Mouse (Mus musculus): ENCODE measurements around the gene H2-D1. TPM values are rescaled to one million over a fixed set of nuclear protein-coding genes. Genes with fewer than 3 reads are reported as not detected.

The H2-D1 gene
- polyA plus RNA-seq, 1 experiment, result 38.3 TPM

DNA sequence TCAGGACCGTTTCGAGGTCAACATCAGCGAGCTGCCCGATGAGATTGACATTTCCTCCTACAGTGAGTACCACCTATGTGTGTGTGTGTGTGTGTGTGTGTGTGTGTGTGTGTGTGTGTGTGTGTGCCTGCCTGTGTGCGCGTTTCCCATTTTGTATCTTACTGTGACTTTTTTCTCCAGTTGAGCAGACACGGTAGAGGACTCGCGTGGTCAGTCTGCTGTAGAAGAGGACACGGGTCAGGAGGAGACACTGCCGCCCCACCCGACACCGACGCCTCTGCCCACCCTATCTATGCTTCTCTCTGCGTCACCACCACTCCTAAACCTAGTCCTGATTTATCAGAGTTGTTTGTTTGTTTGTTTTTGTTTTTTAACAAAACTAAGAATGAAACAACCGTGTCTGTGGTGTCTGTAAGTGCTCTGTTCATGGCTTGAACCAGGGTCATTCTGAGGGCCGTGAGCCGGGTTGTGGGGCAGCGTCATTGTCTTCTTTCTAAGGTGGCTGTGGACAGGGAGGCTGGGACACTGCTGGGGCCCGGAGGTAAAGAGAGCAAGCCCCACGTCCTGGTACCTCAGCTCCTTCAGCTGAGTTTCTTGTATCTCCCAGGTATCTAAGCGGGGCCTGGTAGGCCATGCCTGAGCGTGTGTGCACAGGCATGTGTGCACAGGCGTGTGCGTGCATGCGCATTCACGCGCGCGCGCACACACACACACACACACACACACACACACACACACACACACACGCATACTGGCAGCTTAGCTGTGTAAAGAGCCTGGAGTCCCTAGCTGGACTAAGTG lies 9.0 kb upstream of the H2-D1 start:
- Histone ChIP-seq H3K4me3 (no peak overlapping the region), H3K4me2 (ENCODE audit: low read depth) (no peak overlapping the region), H3ac (ENCODE audit: control insufficient read depth, insufficient read length) (no peak overlapping the region), H3K27me3 (ENCODE audit: control insufficient read depth, insufficient read depth, insufficient read length) (no peaks in the 10 kb centered on the region), H3K36me3 (ENCODE audit: control insufficient read depth, insufficient read depth) (peaks cover 16% of the 10 kb centered on the region), H3K79me2 (ENCODE audit: control insufficient read depth, insufficient read depth) (no peaks in the 10 kb centered on the region)
- TF ChIP-seq POLR2AphosphoS2 (IDR thresholded peaks at IDR 0.05; ENCODE audit: insufficient read length, low read depth), result peak; percentile 91
- TF ChIP-seq TCF3 (IDR thresholded peaks at IDR 0.05; ENCODE audit: insufficient read length, low read depth), result no peak
- TF ChIP-seq MAX (IDR thresholded peaks at IDR 0.05; ENCODE audit: low read depth), result no peak
- TF ChIP-seq POLR2A (IDR thresholded peaks at IDR 0.05; ENCODE audit: insufficient read length, low read depth), result peak; percentile 36
- no peak for TF ChIP-seq MYOD1 (IDR thresholded peaks at IDR 0.05; ENCODE audit: control insufficient read depth in 1 of 3, insufficient read length in 2 of 3, low read depth in 2 of 3)

DNA sequence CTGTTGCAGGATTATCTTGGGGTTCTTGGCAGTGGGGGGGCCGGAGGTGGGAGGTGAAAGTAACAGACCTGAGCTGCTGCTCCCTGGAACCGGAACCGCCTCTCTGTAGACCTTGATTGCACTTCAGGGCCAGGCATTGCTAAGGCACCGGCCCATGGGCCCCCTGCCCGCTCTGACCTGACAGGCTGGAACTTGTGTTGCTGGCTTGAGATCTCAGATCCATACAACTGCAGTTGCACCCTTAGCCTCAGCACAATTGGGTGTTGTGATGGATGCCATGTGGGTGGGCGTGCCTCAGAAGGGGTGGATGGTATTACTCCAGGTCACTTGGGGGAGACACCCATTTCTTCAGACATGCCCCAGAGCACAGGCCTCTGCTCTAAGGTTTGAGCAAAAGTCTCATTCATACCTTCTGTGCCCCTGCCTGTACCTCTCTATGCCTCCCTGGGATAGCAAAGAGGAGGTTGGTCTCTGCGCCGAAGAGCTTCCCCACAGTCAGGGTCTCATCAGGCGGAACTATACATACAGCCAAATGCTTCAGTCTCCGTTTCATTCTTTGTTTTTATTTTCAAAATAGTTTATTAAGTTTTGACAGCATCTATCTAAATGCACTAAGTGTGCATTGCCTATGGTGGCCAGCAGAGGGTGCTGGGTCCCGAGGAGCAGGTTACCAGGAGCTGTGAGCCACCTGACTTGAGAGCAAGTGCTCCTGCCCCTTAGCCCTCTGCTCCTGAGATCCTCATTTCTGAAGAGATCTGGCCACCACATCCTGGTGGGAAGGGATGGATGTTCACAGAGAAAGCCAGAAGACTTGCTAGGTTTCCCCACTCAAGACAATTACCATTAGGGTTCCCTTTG lies 8.1 kb upstream of the H2-D1 start:
- Histone ChIP-seq H3K27me3 (ENCODE audit: control insufficient read depth, insufficient read depth, insufficient read length) (no peaks in the 10 kb centered on the region), H3K36me3 (ENCODE audit: control insufficient read depth, insufficient read depth) (peaks cover 9% of the 10 kb centered on the region), H3K4me3 (no peak overlapping the region), H3K4me2 (ENCODE audit: low read depth) (no peak overlapping the region), H3K79me2 (ENCODE audit: control insufficient read depth, insufficient read depth) (no peaks in the 10 kb centered on the region), H3ac (ENCODE audit: control insufficient read depth, insufficient read length) (no peak overlapping the region)
- TF ChIP-seq USF1 (IDR thresholded peaks at IDR 0.05; ENCODE audit: low read depth) (no peak), SRF (IDR thresholded peaks at IDR 0.05; ENCODE audit: control insufficient read depth, insufficient read length, low read depth) (no peak), TCF12 (IDR thresholded peaks at IDR 0.05; ENCODE audit: insufficient read depth, poor library complexity, severe bottlenecking) (no peak), CEBPB (IDR thresholded peaks at IDR 0.05; ENCODE audit: insufficient read depth, poor library complexity, severe bottlenecking) (no peak), REST (IDR thresholded peaks at IDR 0.05; ENCODE audit: insufficient read depth, insufficient read length) (no peak), POLR2AphosphoS2 (IDR thresholded peaks at IDR 0.05; ENCODE audit: insufficient read length, low read depth) (peak; percentile 96), POLR2A (IDR thresholded peaks at IDR 0.05; ENCODE audit: insufficient read length, low read depth) (peak; percentile 27), TCF3 (IDR thresholded peaks at IDR 0.05; ENCODE audit: insufficient read length, low read depth) (no peak)

DNA sequence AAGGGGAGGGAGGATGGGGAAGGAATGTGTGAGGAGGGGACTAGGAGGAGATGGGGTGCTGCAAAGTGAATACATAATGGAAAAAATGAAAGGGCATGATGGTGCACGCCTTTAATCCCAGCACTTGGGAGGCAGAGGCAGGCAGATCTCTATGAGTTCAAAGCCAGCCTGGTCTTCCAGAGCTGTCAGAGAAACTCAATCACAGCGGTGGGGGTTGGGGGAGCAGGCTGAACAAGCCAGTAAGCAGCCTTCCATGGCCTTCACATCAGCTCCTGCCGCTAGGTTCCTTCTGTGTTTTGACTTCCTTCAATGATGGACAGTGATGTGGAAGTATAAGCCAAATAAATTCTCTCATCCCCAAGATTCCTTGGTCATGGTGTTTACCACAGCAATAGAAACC lies 7.2 kb upstream of the H2-D1 start:
- Histone ChIP-seq H3K79me2 (ENCODE audit: control insufficient read depth, insufficient read depth) (no peaks in the 10 kb centered on the region), H3K36me3 (ENCODE audit: control insufficient read depth, insufficient read depth) (peaks cover 8% of the 10 kb centered on the region), H3K27me3 (ENCODE audit: control insufficient read depth, insufficient read depth, insufficient read length) (no peaks in the 10 kb centered on the region), H3K4me3 (no peak overlapping the region), H3ac (ENCODE audit: control insufficient read depth, insufficient read length) (no peak overlapping the region), H3K4me2 (ENCODE audit: low read depth) (no peak overlapping the region)
- TF ChIP-seq POLR2AphosphoS2 (IDR thresholded peaks at IDR 0.05; ENCODE audit: insufficient read length, low read depth), result peak; percentile 25
- no peak for TF ChIP-seq CEBPB (IDR thresholded peaks at IDR 0.05; ENCODE audit: insufficient read depth, poor library complexity, severe bottlenecking)

DNA sequence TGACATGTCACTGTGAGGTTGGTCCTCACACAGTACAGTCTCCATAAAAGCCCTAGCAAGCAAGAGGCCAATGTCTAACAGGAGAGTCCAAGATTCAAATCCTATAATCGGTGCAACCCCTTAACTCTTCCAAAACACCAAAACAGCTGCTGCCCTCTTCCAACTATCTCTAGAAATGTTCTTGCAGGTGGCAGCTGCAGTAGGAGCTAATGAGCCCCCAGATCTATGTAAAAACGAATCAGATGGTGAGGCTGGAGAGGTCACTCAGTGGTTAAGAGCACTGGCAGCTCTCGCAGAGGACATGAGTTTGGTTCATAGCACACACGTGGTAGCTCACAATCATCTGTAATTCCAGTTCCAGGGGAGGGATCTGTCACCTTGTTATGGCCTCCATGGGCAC lies 6.8 kb upstream of the H2-D1 start:
- Histone ChIP-seq H3K4me2 (ENCODE audit: low read depth) (no peak overlapping the region), H3ac (ENCODE audit: control insufficient read depth, insufficient read length) (no peak overlapping the region), H3K79me2 (ENCODE audit: control insufficient read depth, insufficient read depth) (no peaks in the 10 kb centered on the region), H3K27me3 (ENCODE audit: control insufficient read depth, insufficient read depth, insufficient read length) (no peaks in the 10 kb centered on the region), H3K36me3 (ENCODE audit: control insufficient read depth, insufficient read depth) (peaks cover 4% of the 10 kb centered on the region), H3K4me3 (no peak overlapping the region)
- TF ChIP-seq REST (IDR thresholded peaks at IDR 0.05; ENCODE audit: insufficient read depth, insufficient read length), result no peak
- TF ChIP-seq MAX (IDR thresholded peaks at IDR 0.05; ENCODE audit: low read depth), result no peak
- TF ChIP-seq E2F4 (IDR thresholded peaks at IDR 0.05; ENCODE audit: insufficient read depth), result no peak
- TF ChIP-seq USF1 (IDR thresholded peaks at IDR 0.05; ENCODE audit: low read depth), result no peak
- TF ChIP-seq POLR2AphosphoS2 (IDR thresholded peaks at IDR 0.05; ENCODE audit: insufficient read length, low read depth), result no peak
- no peak for TF ChIP-seq POLR2A (IDR thresholded peaks at IDR 0.05; ENCODE audit: insufficient read length, low read depth)
- TF ChIP-seq TCF12 (IDR thresholded peaks at IDR 0.05; ENCODE audit: insufficient read depth, poor library complexity, severe bottlenecking), result no peak
- no peak for TF ChIP-seq CEBPB (IDR thresholded peaks at IDR 0.05; ENCODE audit: insufficient read depth, poor library complexity, severe bottlenecking)
- no peak for TF ChIP-seq TCF3 (IDR thresholded peaks at IDR 0.05; ENCODE audit: insufficient read length, low read depth)
- TF ChIP-seq MYOG (IDR thresholded peaks at IDR 0.05; ENCODE audit: control insufficient read depth in 1 of 3, insufficient read depth in 1 of 3, insufficient read length in 2 of 3, low read depth in 2 of 3), result no peak
- TF ChIP-seq MYOD1 (IDR thresholded peaks at IDR 0.05; ENCODE audit: control insufficient read depth in 1 of 3, insufficient read length in 2 of 3, low read depth in 2 of 3), result no peak
- no peak for TF ChIP-seq SRF (IDR thresholded peaks at IDR 0.05; ENCODE audit: control insufficient read depth, insufficient read length, low read depth)

DNA sequence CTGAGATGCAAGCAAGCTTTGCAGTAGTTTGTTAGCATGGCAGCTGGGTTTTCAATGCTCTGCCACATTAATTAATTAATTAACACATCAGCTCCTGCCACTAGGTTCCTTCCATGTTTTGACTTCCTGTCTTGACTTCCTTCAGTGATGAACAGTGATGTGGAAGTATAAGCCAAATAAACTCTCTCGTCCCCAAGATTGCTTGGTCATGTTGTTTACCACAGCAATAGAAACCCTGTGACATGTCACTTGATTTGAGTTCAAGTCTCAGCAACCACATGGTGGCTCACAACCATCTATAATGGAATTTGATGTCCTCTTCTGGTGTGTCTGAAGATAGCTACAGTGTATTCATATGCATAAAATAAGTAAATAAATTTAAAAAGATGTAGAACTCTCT lies 5.2 kb upstream of the H2-D1 start:
- Histone ChIP-seq H3K36me3 (ENCODE audit: control insufficient read depth, insufficient read depth) (no peaks in the 10 kb centered on the region), H3K27me3 (ENCODE audit: control insufficient read depth, insufficient read depth, insufficient read length) (no peaks in the 10 kb centered on the region), H3K79me2 (ENCODE audit: control insufficient read depth, insufficient read depth) (no peaks in the 10 kb centered on the region), H3ac (ENCODE audit: control insufficient read depth, insufficient read length) (no peak overlapping the region), H3K4me2 (ENCODE audit: low read depth) (peak overlapping the region; percentile 76), H3K4me3 (peak overlapping the region; percentile 20)
- TF ChIP-seq MYOD1 (IDR thresholded peaks at IDR 0.05; ENCODE audit: control insufficient read depth in 1 of 3, insufficient read length in 2 of 3, low read depth in 2 of 3) (no peak), MYOG (IDR thresholded peaks at IDR 0.05; ENCODE audit: control insufficient read depth in 1 of 3, insufficient read depth in 1 of 3, insufficient read length in 2 of 3, low read depth in 2 of 3) (no peak), REST (IDR thresholded peaks at IDR 0.05; ENCODE audit: insufficient read depth, insufficient read length) (no peak), POLR2AphosphoS2 (IDR thresholded peaks at IDR 0.05; ENCODE audit: insufficient read length, low read depth) (no peak), TCF3 (IDR thresholded peaks at IDR 0.05; ENCODE audit: insufficient read length, low read depth) (no peak), SRF (IDR thresholded peaks at IDR 0.05; ENCODE audit: control insufficient read depth, insufficient read length, low read depth) (no peak), CEBPB (IDR thresholded peaks at IDR 0.05; ENCODE audit: insufficient read depth, poor library complexity, severe bottlenecking) (no peak), USF1 (IDR thresholded peaks at IDR 0.05; ENCODE audit: low read depth) (no peak), TCF12 (IDR thresholded peaks at IDR 0.05; ENCODE audit: insufficient read depth, poor library complexity, severe bottlenecking) (no peak), POLR2A (IDR thresholded peaks at IDR 0.05; ENCODE audit: insufficient read length, low read depth) (no peak), MAX (IDR thresholded peaks at IDR 0.05; ENCODE audit: low read depth) (no peak), E2F4 (IDR thresholded peaks at IDR 0.05; ENCODE audit: insufficient read depth) (no peak)

Data from myocyte (in vitro differentiated cells).